Mouse (Mus musculus): ENCODE results near the gene Mef2d. TPM values are rescaled to one million over a fixed set of nuclear protein-coding genes. Genes with fewer than 3 reads are reported as not detected.

The Mef2d gene
- total and polyA plus RNA-seq, 2 experiments from 2014 or later, result 34.0 to 53.0 TPM

DNA sequence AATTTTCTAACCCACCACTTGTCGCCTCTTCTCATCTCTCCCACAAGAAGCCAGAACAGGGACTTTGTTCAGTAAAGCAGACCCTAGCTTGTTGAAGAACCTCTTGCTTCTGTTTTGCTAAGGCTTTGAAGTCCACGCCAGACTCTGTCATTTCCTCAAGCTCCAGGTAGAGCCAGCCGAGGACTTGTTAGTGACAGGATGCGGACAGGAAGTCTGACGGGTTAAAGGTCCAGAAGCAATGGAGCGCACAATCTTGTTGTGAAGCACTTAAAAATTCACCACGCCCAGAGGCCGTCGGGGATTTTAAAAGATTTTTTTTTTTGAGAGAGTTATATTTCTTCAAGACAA lies 759 bp upstream of the Mef2d start:
- H3K27me3 ChIP-seq (ENCODE audit: insufficient read depth, low read length), result no peaks in the 10 kb centered on the region
- peak overlapping the region; percentile 57 for H3K4me3 ChIP-seq (ENCODE audit: low read depth, low read length)
- peaks cover 35% of the 10 kb centered on the region for H3K4me1 ChIP-seq (ENCODE audit: insufficient read depth)
- peak overlapping the region; percentile 72; the same call in 1 of the 2 replicates for H3K9ac ChIP-seq
- no peak for TF ChIP-seq CTCF (IDR thresholded peaks at IDR 0.05; ENCODE audit: low read depth)
- peak overlapping the region; percentile 94 for H3K27ac ChIP-seq (ENCODE audit: low read depth, low read length)
- 15% methylated on average over 9 of the region's 9 CpGs for WGBS
- DNase-seq, result no peak
- no peaks in the 10 kb centered on the region for H3K9me3 ChIP-seq (ENCODE audit: low read length)
- peaks cover 4% of the 10 kb centered on the region; the same call in 1 of the 2 replicates for H3K36me3 ChIP-seq (ENCODE audit: insufficient read depth)
- no peak for ATAC-seq
- peak overlapping the region; percentile 93 for H3K4me2 ChIP-seq (ENCODE audit: low read depth)

- DNase-seq, result peak; percentile 74
- Histone ChIP-seq H3K4me1 (ENCODE audit: insufficient read depth) (peaks cover 35% of the 10 kb centered on the region), H3K9me3 (ENCODE audit: low read length) (no peaks in the 10 kb centered on the region), H3K36me3 (ENCODE audit: insufficient read depth) (peaks cover 4% of the 10 kb centered on the region; the same call in 1 of the 2 replicates), H3K9ac (peak overlapping the region; percentile 72), H3K27me3 (ENCODE audit: insufficient read depth, low read length) (no peaks in the 10 kb centered on the region), H3K4me3 (ENCODE audit: low read depth, low read length) (peak overlapping the region; percentile 57), H3K27ac (ENCODE audit: low read depth, low read length) (peak overlapping the region; percentile 94), H3K4me2 (ENCODE audit: low read depth) (peak overlapping the region; percentile 93)
- TF ChIP-seq CTCF (IDR thresholded peaks at IDR 0.05; ENCODE audit: low read depth), result no peak
- peak; percentile 50 for ATAC-seq
- 1% methylated on average over 57 of the region's 57 CpGs for WGBS
Measured at GRCm38 (mm10) chr3:88142546-88142915, 359 bp downstream of the Mef2d start.

GRCm38 (mm10) chr3:88142916-88143771 lies 972 bp downstream of the Mef2d start:
- WGBS, result 2% methylated on average over 27 of the region's 33 CpGs
- DNase-seq (peak; percentile 46), ATAC-seq (no peak)
- H3K27me3 ChIP-seq (ENCODE audit: insufficient read depth, low read length), result no peaks in the 10 kb centered on the region
- H3K4me2 ChIP-seq (ENCODE audit: low read depth), result peak overlapping the region; percentile 93
- no peaks in the 10 kb centered on the region for H3K9me3 ChIP-seq (ENCODE audit: low read length)
- H3K27ac ChIP-seq (ENCODE audit: low read depth, low read length), result peak overlapping the region; percentile 94
- peak overlapping the region; percentile 57 for H3K4me3 ChIP-seq (ENCODE audit: low read depth, low read length)
- peaks cover 4% of the 10 kb centered on the region; the same call in 1 of the 2 replicates for H3K36me3 ChIP-seq (ENCODE audit: insufficient read depth)
- no peak for TF ChIP-seq CTCF (IDR thresholded peaks at IDR 0.05; ENCODE audit: low read depth)
- H3K4me1 ChIP-seq (ENCODE audit: insufficient read depth), result peaks cover 35% of the 10 kb centered on the region
- H3K9ac ChIP-seq, result peak overlapping the region; percentile 72

GRCm38 (mm10) chr3:88143961-88144486 lies 1.9 kb downstream of the Mef2d start:
- DNase-seq, result no peak
- TF ChIP-seq CTCF (IDR thresholded peaks at IDR 0.05; ENCODE audit: low read depth), result no peak
- Histone ChIP-seq H3K9ac (peak overlapping the region; percentile 72), H3K4me3 (ENCODE audit: low read depth, low read length) (peak overlapping the region; percentile 57), H3K4me1 (ENCODE audit: insufficient read depth) (peaks cover 34% of the 10 kb centered on the region), H3K27ac (ENCODE audit: low read depth, low read length) (peak overlapping the region; percentile 36; the same call in 1 of the 2 replicates), H3K36me3 (ENCODE audit: insufficient read depth) (peaks cover 4% of the 10 kb centered on the region; the same call in 1 of the 2 replicates), H3K4me2 (ENCODE audit: low read depth) (peak overlapping the region; percentile 93), H3K27me3 (ENCODE audit: insufficient read depth, low read length) (no peaks in the 10 kb centered on the region), H3K9me3 (ENCODE audit: low read length) (no peaks in the 10 kb centered on the region)
- 11% methylated on average over 5 of the region's 5 CpGs for WGBS
- ATAC-seq, result no peak

DNA sequence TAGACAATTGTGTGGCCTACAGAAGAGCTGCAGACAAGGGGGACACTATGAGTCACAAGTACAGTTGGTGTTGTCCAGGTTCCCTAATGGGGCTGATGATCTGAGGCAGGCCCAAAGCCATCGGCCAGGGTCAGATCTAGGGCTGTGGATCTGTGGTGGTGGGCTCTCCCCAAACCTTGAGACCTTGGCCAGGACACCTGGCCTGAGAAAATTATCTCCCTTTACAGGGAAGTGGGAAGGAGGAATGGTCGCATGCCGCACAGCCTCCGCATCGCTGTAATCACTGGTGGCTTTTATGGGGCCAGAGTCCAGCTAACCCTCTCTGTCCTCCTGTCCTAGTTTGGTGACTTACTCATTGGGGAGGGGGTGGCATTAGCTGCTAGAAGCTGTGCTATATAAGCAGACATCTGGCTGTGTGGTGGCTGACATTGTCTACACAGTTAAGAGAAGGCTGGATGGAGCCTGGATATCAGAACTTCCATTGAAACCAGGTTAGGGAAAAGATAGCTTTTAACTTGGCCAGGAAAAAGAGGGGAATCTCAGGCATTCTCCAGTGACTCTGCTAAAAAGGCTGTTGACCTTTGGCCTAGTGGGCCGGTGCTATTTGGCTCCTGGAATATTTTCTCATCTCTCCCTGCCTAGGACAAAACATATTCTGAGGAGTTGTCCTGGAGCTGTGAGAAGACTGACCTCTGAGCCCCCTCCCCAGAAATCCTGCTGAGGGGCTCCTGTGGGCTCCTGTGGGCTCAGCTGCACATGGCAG lies 2.7 kb downstream of the Mef2d start:
- Histone ChIP-seq H3K4me2 (ENCODE audit: low read depth) (peak overlapping the region; percentile 93), H3K36me3 (ENCODE audit: insufficient read depth) (peaks cover 4% of the 10 kb centered on the region; the same call in 1 of the 2 replicates), H3K9me3 (ENCODE audit: low read length) (no peaks in the 10 kb centered on the region), H3K27ac (ENCODE audit: low read depth, low read length) (no peak overlapping the region), H3K4me1 (ENCODE audit: insufficient read depth) (peaks cover 38% of the 10 kb centered on the region), H3K4me3 (ENCODE audit: low read depth, low read length) (peak overlapping the region; percentile 57), H3K9ac (peak overlapping the region; percentile 22; the same call in 1 of the 2 replicates), H3K27me3 (ENCODE audit: insufficient read depth, low read length) (no peaks in the 10 kb centered on the region)
- WGBS, result 72% methylated on average over 6 of the region's 6 CpGs
- ATAC-seq, result no peak
- TF ChIP-seq CTCF (IDR thresholded peaks at IDR 0.05; ENCODE audit: low read depth), result no peak
- DNase-seq, result no peak

DNA sequence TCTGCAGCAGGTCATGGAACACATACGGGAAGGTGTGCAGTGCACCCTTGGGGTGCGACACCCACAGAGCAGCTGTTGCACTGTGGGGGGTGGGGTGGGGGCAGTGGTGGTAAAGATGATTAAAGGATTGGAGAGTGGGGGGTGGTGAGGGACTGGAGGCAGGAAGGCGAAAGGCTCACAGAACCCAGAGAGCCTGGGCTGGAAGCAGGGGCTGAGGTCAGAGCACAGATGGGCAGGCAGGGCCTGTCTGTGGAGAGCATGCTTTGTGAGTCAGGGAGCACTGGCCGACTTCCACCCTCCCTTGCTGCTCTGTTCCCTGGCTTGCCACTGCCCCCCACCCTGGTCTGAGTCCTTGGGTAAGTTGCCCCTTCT lies 3.2 kb downstream of the Mef2d start:
- Histone ChIP-seq H3K4me1 (ENCODE audit: insufficient read depth) (peaks cover 44% of the 10 kb centered on the region), H3K9ac (0 out of 2 replicates have a peak overlapping the region, but pooled peaks have one; percentile 22), H3K4me2 (ENCODE audit: low read depth) (peak overlapping the region; percentile 93; the same call in 1 of the 2 replicates), H3K36me3 (ENCODE audit: insufficient read depth) (peaks cover 4% of the 10 kb centered on the region; the same call in 1 of the 2 replicates), H3K9me3 (ENCODE audit: low read length) (no peaks in the 10 kb centered on the region), H3K4me3 (ENCODE audit: low read depth, low read length) (no peak overlapping the region), H3K27me3 (ENCODE audit: insufficient read depth, low read length) (no peaks in the 10 kb centered on the region), H3K27ac (ENCODE audit: low read depth, low read length) (peak overlapping the region; percentile 15; the same call in 1 of the 2 replicates)
- no peak for ATAC-seq
- TF ChIP-seq CTCF (IDR thresholded peaks at IDR 0.05; ENCODE audit: low read depth), result no peak
- WGBS, result 36% methylated on average over 4 of the region's 4 CpGs
- no peak for DNase-seq

Measured in forebrain, postnatal 0 days (tissue).